Mouse (Mus musculus) bone marrow, adult 2 months (tissue): Measurements from ENCODE around the gene Dhx40. TPM values are rescaled to one million over a fixed set of nuclear protein-coding genes. Genes with fewer than 3 reads are reported as not detected.
"Not testable (repeated sequence)": the region's sequence is repeated elsewhere in the genome, so short reads cannot be mapped to it uniquely, and the experiment has no call there.

Experiments
- H3K27ac ChIP-seq: fragments of 200-500 bp; 2 replicates; pipeline ENCODE4 v1.5.1; 2012; ENCODE audit warnings: low read depth, mild to moderate bottlenecking, control low read depth, inconsistent platforms, low read length; ENCODE audit not compliant: control insufficient read depth, poor library complexity, insufficient read depth
- H3K4me1 ChIP-seq: fragments of 200-500 bp; 2 replicates; pipeline ENCODE4 v1.6.1; 2011; ENCODE audit warnings: low read length; ENCODE audit not compliant: control insufficient read depth, insufficient read depth
- H3K4me3 ChIP-seq: fragments of 200-500 bp; replicated peaks from 2 replicates; pipeline ENCODE3; 2011; ENCODE audit warnings: mild to moderate bottlenecking, low read depth, low read length, control low read depth; ENCODE audit not compliant: control insufficient read depth
- CTCF ChIP-seq: fragments of 200-500 bp; IDR thresholded peaks from 2 replicates; pipeline ENCODE4 v1.5.1; 2011; ENCODE audit warnings: low read length, control low read depth; ENCODE audit not compliant: control insufficient read depth, insufficient read depth
- POLR2A ChIP-seq: fragments of 200-500 bp; IDR thresholded peaks from 2 replicates; pipeline ENCODE4 v1.6.1; 2011; ENCODE audit warnings: low read depth, mild to moderate bottlenecking, control low read depth, low read length, borderline replicate concordance; ENCODE audit not compliant: control insufficient read depth
- WGBS: fragments of 180-500 bp; shearing (Covaris S2); methylation state at CpG from one replicate; pipeline ENCODE4 v1.1.7; 2018; 5-methylcytosine and 5-hydroxymethylcytosine counted together
- polyA plus RNA-seq: library from polyadenylated mRNA; stranded (reverse); fragments of >200 nt; gene quantifications from 2 replicates; pipeline ENCODE4 v1.2.4, GENCODE M21; 2011; ENCODE audit warnings: low replicate concordance; ENCODE audit not compliant: missing spikeins, insufficient read depth, insufficient read length

Gene Dhx40
- polyA plus RNA-seq, 1 experiment = 18.2 TPM

GRCm38 (mm10) chr11:86828396-86828795, 20.9 kb upstream of the Dhx40 start:
- H3K4me3 ChIP-seq = no peak overlapping the region
- no peak for TF ChIP-seq CTCF
- TF ChIP-seq POLR2A = no peak
- 33% methylated on average over 6 of the region's 6 CpGs for WGBS
- no peak overlapping the region for H3K27ac ChIP-seq
- H3K4me1 ChIP-seq = no peaks in the 10 kb centered on the region; the same call in 1 of the 2 replicates

- Histone ChIP-seq H3K4me1 (no peaks in the 10 kb centered on the region; the same call in 1 of the 2 replicates), H3K27ac (no peak overlapping the region), H3K4me3 (no peak overlapping the region)
- WGBS = 58% methylated on average over 2 of the region's 2 CpGs
- TF ChIP-seq POLR2A = no peak
- TF ChIP-seq CTCF = no peak
Measured at GRCm38 (mm10) chr11:86827476-86828245, 20.1 kb upstream of the Dhx40 start.

- Histone ChIP-seq H3K4me1 (no peaks in the 10 kb centered on the region; the same call in 1 of the 2 replicates), H3K4me3 (no peak overlapping the region), H3K27ac (no peak overlapping the region)
- TF ChIP-seq CTCF (no peak), POLR2A (no peak)
- 77% methylated on average over 7 of the region's 7 CpGs for WGBS
Measured at GRCm38 (mm10) chr11:86824433-86824832, 16.9 kb upstream of the Dhx40 start.

GRCm38 (mm10) chr11:86822531-86822930, 15.0 kb upstream of the Dhx40 start:
- Histone ChIP-seq H3K4me1 (peaks cover 2% of the 10 kb centered on the region), H3K4me3 (no peak overlapping the region), H3K27ac (no peak overlapping the region)
- TF ChIP-seq CTCF (no peak), POLR2A (no peak)
- WGBS = 89% methylated on average over 7 of the region's 7 CpGs

GRCm38 (mm10) chr11:86819536-86819935, 12.0 kb upstream of the Dhx40 start:
- Histone ChIP-seq H3K27ac (no peak overlapping the region), H3K4me1 (peaks cover 2% of the 10 kb centered on the region), H3K4me3 (no peak overlapping the region)
- TF ChIP-seq POLR2A (no peak), CTCF (no peak)
- WGBS = 51% methylated on average over 8 of the region's 8 CpGs

GRCm38 (mm10) chr11:86818928-86819327, 11.4 kb upstream of the Dhx40 start:
- TF ChIP-seq CTCF (no peak), POLR2A (no peak)
- Histone ChIP-seq H3K4me3 (no peak overlapping the region), H3K27ac (no peak overlapping the region; the same call in 1 of the 2 replicates), H3K4me1 (peaks cover 2% of the 10 kb centered on the region)
- 79% methylated on average over 2 of the region's 2 CpGs for WGBS

- not testable (repeated sequence) for H3K4me3 ChIP-seq, H3K4me1 ChIP-seq, H3K27ac ChIP-seq
- WGBS = 45% methylated on average over 3 of the region's 3 CpGs
Measured at GRCm38 (mm10) chr11:86816288-86816687, 8.7 kb upstream of the Dhx40 start.

GRCm38 (mm10) chr11:86814481-86814880, 6.9 kb upstream of the Dhx40 start:
- not testable (repeated sequence) for H3K4me1 ChIP-seq, H3K27ac ChIP-seq, H3K4me3 ChIP-seq
- WGBS = 0% methylated on average over 5 of the region's 11 CpGs

GRCm38 (mm10) chr11:86813256-86813655, 5.7 kb upstream of the Dhx40 start:
- not testable (repeated sequence) for H3K4me3 ChIP-seq, H3K4me1 ChIP-seq, H3K27ac ChIP-seq
- WGBS = 59% methylated on average over 7 of the region's 11 CpGs
